Mouse (Mus musculus): ENCODE measurements around the gene Rgs8. TPM values are rescaled to one million over a fixed set of nuclear protein-coding genes. Genes with fewer than 3 reads are reported as not detected.

The Rgs8 gene
- polyA plus RNA-seq, 1 experiment from 2014 or later: 0.53 TPM

GRCm38 (mm10) chr1:153694372-153695120 lies 41.7 kb downstream of the Rgs8 start:
- TF ChIP-seq CTCF (IDR thresholded peaks at IDR 0.05): no peak
- ATAC-seq (no peak), DNase-seq (ENCODE audit: low read depth, low spot score) (no peak)
- H3K27me3 ChIP-seq: no peaks in the 10 kb centered on the region
- ChIA-PET CTCF (interaction anchor here (0.9 kb wide), 1 partner anchor 8 kb away, joined by 3 read pairs; no protein-coding TSS in a partner anchor), POLR2A (no interaction called here)
- in situ Hi-C loops (cut with MboI; ENCODE audit: low pct_unique_long_range_greater_than_20kb): no loop called here

GRCm38 (mm10) chr1:153695398-153695797 lies 42.6 kb downstream of the Rgs8 start:
- DNase-seq (ENCODE audit: low read depth, low spot score) (no peak), ATAC-seq (no peak)
- POLR2A ChIA-PET: no interaction called here
- CTCF ChIA-PET: no interaction called here
- in situ Hi-C loops (cut with MboI; ENCODE audit: low pct_unique_long_range_greater_than_20kb): no loop called here
- TF ChIP-seq CTCF (IDR thresholded peaks at IDR 0.05): no peak
- H3K27me3 ChIP-seq: no peaks in the 10 kb centered on the region

DNA sequence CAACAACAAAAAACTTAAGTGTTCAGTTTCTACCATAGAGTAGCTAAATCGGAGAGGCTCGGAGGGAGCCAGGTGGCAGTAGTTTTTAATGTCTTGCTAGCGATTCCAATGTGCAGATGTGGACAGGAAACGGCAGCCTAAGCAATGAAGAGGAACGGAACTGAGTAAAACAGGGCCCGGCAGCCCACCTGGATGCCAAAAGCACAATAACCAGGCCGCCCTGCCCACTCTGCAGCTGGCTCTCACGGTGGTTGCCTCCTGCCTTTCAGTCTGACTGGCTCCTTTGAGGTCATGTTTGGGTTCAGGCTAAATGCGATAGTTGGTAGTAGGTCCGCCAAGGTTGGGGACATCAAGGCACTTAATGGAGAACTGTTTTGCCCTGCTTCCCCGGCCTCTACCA lies 43.3 kb downstream of the Rgs8 start:
- DNase-seq (ENCODE audit: low read depth, low spot score) (no peak), ATAC-seq (no peak)
- H3K27me3 ChIP-seq: no peaks in the 10 kb centered on the region
- TF ChIP-seq CTCF (IDR thresholded peaks at IDR 0.05): no peak
- in situ Hi-C loops (cut with MboI; ENCODE audit: low pct_unique_long_range_greater_than_20kb): no loop called here
- POLR2A ChIA-PET: no interaction called here
- CTCF ChIA-PET: no interaction called here

DNA sequence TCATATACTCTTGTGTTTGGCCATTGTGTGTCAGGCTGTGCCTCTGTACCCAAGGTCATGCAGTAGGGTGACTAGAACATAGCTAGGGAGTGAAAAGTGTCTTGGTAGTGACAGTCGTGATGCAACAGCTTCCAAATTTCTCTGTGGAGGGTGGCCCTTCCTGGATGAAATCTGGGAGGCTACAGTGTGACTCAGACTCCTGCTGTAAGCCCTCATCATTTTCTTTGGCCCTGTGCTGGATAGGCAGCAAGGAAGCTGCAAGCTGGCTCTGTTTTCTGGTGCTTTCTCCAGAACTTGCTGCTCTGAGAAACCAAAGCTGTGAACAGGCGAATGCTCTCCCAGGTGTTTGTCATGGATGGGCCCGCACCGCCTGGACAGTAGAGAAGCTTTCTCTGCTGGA lies 43.7 kb downstream of the Rgs8 start:
- in situ Hi-C loops (cut with MboI; ENCODE audit: low pct_unique_long_range_greater_than_20kb): no loop called here
- CTCF ChIA-PET: no interaction called here

DNA sequence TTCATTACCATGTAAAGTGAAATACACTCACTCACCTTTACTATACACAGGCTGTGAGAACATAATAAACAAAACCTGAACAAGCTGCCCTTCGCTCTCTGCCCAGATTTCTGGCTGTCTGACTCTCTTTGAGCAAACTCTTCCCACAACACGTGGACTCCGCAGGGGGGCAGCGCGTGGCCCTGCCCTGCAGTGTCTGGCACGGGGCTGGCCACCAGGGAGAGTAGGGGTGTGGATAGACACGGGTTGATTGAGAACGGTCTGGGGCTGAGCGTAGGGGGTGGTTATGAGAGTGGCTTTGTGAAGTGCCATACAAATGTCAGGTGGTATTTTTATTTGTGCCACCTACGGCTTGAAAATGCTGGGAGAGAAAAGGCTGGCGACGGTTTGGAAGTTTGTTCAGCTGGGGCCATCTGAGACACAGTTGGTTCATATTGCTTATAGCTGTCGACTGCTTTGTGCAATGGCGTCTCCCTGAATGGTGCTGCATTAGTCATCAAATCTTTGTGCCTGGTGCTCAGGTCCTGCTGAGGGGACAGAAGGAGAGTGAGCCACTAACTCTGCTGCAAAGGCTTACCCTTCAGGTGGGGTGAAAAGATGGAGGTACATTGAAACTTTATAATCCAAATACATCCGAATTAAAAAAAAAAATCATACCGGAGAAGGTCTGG lies 44.9 kb downstream of the Rgs8 start:
- in situ Hi-C loops (cut with MboI; ENCODE audit: low pct_unique_long_range_greater_than_20kb): no loop called here
- CTCF ChIA-PET: no interaction called here
- TF ChIP-seq CTCF (IDR thresholded peaks at IDR 0.05): no peak
- no peak for ATAC-seq
- DNase-seq (ENCODE audit: low read depth, low spot score): no peak
- POLR2A ChIA-PET: interaction anchor here (0.6 kb wide), 1 partner anchor 82 kb away, joined by 4 read pairs; no protein-coding TSS in a partner anchor
- H3K27me3 ChIP-seq: no peaks in the 10 kb centered on the region

More for the DNA sequence above, 43.7 kb downstream of the Rgs8 start:
- ATAC-seq (no peak), DNase-seq (ENCODE audit: low read depth, low spot score) (no peak)
- POLR2A ChIA-PET: no interaction called here
- H3K27me3 ChIP-seq: no peaks in the 10 kb centered on the region
- no peak for TF ChIP-seq CTCF (IDR thresholded peaks at IDR 0.05)

- TF ChIP-seq CTCF (IDR thresholded peaks at IDR 0.05): no peak
- no peaks in the 10 kb centered on the region for H3K27me3 ChIP-seq
- DNase-seq (ENCODE audit: low read depth, low spot score) (no peak), ATAC-seq (peak; percentile 52)
- ChIA-PET CTCF (no interaction called here), POLR2A (interaction anchor here (0.6 kb wide), 1 partner anchor 83 kb away, joined by 4 read pairs; no protein-coding TSS in a partner anchor)
- in situ Hi-C loops (cut with MboI; ENCODE audit: low pct_unique_long_range_greater_than_20kb): no loop called here
Observed at GRCm38 (mm10) chr1:153698311-153699084, 45.7 kb downstream of the Rgs8 start.

GRCm38 (mm10) chr1:153700448-153701063 lies 47.7 kb downstream of the Rgs8 start:
- ATAC-seq (no peak), DNase-seq (ENCODE audit: low read depth, low spot score) (no peak)
- H3K27me3 ChIP-seq: no peaks in the 10 kb centered on the region
- ChIA-PET CTCF (no interaction called here), POLR2A (no interaction called here)
- TF ChIP-seq CTCF (IDR thresholded peaks at IDR 0.05): no peak
- in situ Hi-C loops (cut with MboI; ENCODE audit: low pct_unique_long_range_greater_than_20kb): no loop called here

DNA sequence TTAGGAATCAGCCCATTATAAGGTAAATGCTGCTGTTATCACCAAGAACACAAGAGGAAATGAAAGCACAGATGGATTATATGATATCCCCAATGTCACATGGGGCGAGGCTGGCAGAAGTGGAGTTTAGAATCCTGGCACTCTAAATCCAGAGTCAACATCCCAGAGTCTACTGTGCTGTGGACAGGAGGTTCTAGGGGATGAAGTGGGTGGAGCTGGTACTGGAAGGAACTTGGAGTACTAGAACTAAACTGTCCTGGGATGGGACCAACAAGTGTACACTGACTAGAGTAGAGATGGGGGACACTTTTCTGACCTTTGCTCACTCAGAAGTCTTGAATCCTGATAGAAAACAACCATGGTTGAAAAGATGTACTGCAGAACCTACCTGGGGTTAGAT lies 48.6 kb downstream of the Rgs8 start:
- DNase-seq (ENCODE audit: low read depth, low spot score) (no peak), ATAC-seq (no peak)
- ChIA-PET CTCF (no interaction called here), POLR2A (interaction anchor here (0.5 kb wide), 1 partner anchor 8 kb away, joined by 3 read pairs; no protein-coding TSS in a partner anchor)
- TF ChIP-seq CTCF (IDR thresholded peaks at IDR 0.05): no peak
- in situ Hi-C loops (cut with MboI; ENCODE audit: low pct_unique_long_range_greater_than_20kb): no loop called here
- H3K27me3 ChIP-seq: no peaks in the 10 kb centered on the region

DNA sequence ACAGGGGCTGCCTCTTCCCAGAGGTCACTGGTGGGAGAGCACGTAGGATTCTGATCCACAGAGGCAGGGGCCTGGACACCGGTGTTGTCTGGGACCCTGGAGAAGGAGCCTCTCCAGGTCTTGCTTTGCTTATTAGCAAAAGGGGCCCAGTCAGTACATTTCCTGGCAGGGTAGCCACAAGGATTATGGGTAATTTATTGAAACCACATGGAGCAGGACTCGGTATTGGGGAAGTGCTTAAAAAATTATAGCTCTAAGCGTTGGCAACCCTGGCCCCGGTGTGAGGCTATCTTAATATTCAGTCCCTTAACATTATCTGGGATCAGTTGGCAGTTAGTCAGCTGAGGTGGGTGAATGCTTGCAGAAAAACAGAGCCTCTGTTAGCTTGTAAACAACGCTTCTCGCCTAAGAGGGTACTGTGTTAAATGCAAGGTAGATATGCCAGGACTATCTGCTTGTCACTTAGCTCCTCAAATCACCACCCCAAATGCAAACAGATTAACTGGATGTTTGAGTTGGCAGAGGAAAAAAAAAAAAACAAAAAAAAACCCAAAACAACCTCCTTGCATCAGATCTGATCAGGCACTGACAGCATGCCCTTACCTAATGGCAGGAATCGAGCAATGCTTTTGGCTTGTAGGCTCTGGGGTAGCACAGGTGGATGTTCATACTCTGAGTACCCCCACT lies 49.5 kb downstream of the Rgs8 start:
- in situ Hi-C loops (cut with MboI; ENCODE audit: low pct_unique_long_range_greater_than_20kb): no loop called here
- ChIA-PET CTCF (interaction anchor here (1.0 kb wide), 1 partner anchor 8 kb away, joined by 3 read pairs; no protein-coding TSS in a partner anchor), POLR2A (interaction anchor here (0.5 kb wide), 2 partner anchors 8 to 21 kb away, joined by 3 to 5 read pairs; no protein-coding TSS in a partner anchor)
- ATAC-seq (no peak), DNase-seq (ENCODE audit: low read depth, low spot score) (no peak)
- H3K27me3 ChIP-seq: no peaks in the 10 kb centered on the region
- no peak for TF ChIP-seq CTCF (IDR thresholded peaks at IDR 0.05)
